Mouse (Mus musculus) liver, adult 2 months (tissue): ENCODE measurements around the gene BC052040. TPM values are rescaled to one million over a fixed set of nuclear protein-coding genes. Genes with fewer than 3 reads are reported as not detected.

ENCODE experiments used
- DNase-seq: peaks from one replicate; pipeline ENCODE4 v3.0.0-alpha.2; 2011; ENCODE audit warnings: low read depth, low spot score; ENCODE audit errors: extremely low read depth
- H3K27ac ChIP-seq: fragments of 200-500 bp; replicated peaks from 2 replicates; pipeline ENCODE4 v1.5.1; 2012; ENCODE audit warnings: low read depth, mild to moderate bottlenecking, control low read depth, inconsistent platforms, low read length; ENCODE audit not compliant: insufficient read depth
- H3K27me3 ChIP-seq: fragments of 200-500 bp; 2 replicates; pipeline ENCODE4 v1.6.1; 2012; ENCODE audit warnings: mild to moderate bottlenecking, moderate library complexity, low read length, inconsistent platforms; ENCODE audit not compliant: control insufficient read depth, insufficient read depth
- H3K36me3 ChIP-seq: fragments of 200-500 bp; 2 replicates; pipeline ENCODE4 v1.6.1; 2012; ENCODE audit warnings: low read length, inconsistent platforms; ENCODE audit not compliant: control insufficient read depth, insufficient read depth
- H3K4me1 ChIP-seq: fragments of 200-500 bp; 2 replicates; pipeline ENCODE4 v1.6.1; 2011; ENCODE audit warnings: low read length; ENCODE audit not compliant: control insufficient read depth, insufficient read depth
- H3K4me3 ChIP-seq: fragments of 200-500 bp; 2 replicates; pipeline ENCODE4 v1.5.1; 2011; ENCODE audit warnings: low read depth, mild to moderate bottlenecking, control low read depth, low read length, moderate library complexity; ENCODE audit not compliant: insufficient read depth
- H3K79me2 ChIP-seq: fragments of 200-500 bp; 2 replicates; pipeline ENCODE4 v1.6.1; 2012; ENCODE audit warnings: inconsistent platforms, mild to moderate bottlenecking, low read length, moderate library complexity; ENCODE audit not compliant: control insufficient read depth, insufficient read depth
- H3K9ac ChIP-seq: fragments of 200-500 bp; 2 replicates; pipeline ENCODE4 v1.6.1; 2012; ENCODE audit warnings: low read depth, mild to moderate bottlenecking, control low read depth, inconsistent platforms, low read length
- CTCF ChIP-seq: fragments of 200-500 bp; IDR thresholded peaks from 2 replicates; pipeline ENCODE4 v1.5.1; 2011; ENCODE audit warnings: low read depth, low read length, control low read depth
- POLR2A ChIP-seq: fragments of 200-500 bp; IDR thresholded peaks from 2 replicates; pipeline ENCODE4 v1.6.1; 2011; ENCODE audit warnings: low read length, control low read depth; ENCODE audit not compliant: insufficient read depth; ENCODE audit errors: extremely low read depth
- WGBS: fragments of 180-500 bp; shearing (Covaris S2); methylation state at CpG from one replicate; pipeline ENCODE4 v1.1.7; 2018; 5-methylcytosine and 5-hydroxymethylcytosine counted together
- polyA plus RNA-seq: library from polyadenylated mRNA; depleted of rRNA; stranded (reverse); fragments of >200 nt; gene quantifications from 2 replicates; pipeline ENCODE4 v1.2.3, GENCODE M21; 2012
- total RNA-seq: library from RNA; depleted of rRNA; stranded (reverse); fragments of >200 nt; gene quantifications from 2 replicates; pipeline ENCODE4 v1.2.3, GENCODE M21; 2014

The BC052040 gene
- total and polyA plus RNA-seq, 2 experiments = 1.6 to 2.5 TPM

- Histone ChIP-seq H3K79me2 (no peaks in the 10 kb centered on the region), H3K9ac (no peak overlapping the region), H3K4me3 (no peak overlapping the region), H3K36me3 (no peaks in the 10 kb centered on the region), H3K27me3 (no peaks in the 10 kb centered on the region), H3K27ac (no peak overlapping the region), H3K4me1 (no peaks in the 10 kb centered on the region)
- DNase-seq = no peak
- 86% methylated on average over 1 of the region's 1 CpGs for WGBS
- TF ChIP-seq CTCF (no peak), POLR2A (no peak)
These were observed 24.4 kb downstream of the BC052040 start for GRCm38 (mm10) chr2:115605829-115606336.

- Histone ChIP-seq H3K4me1 (no peaks in the 10 kb centered on the region), H3K27me3 (no peaks in the 10 kb centered on the region), H3K79me2 (no peaks in the 10 kb centered on the region), H3K4me3 (no peak overlapping the region), H3K27ac (no peak overlapping the region), H3K36me3 (no peaks in the 10 kb centered on the region), H3K9ac (no peak overlapping the region)
- DNase-seq = no peak
- WGBS = 98% methylated on average over 3 of the region's 3 CpGs
- TF ChIP-seq POLR2A (no peak), CTCF (no peak)
These were observed 27.5 kb downstream of the BC052040 start for GRCm38 (mm10) chr2:115609020-115609419.

GRCm38 (mm10) chr2:115610092-115610491 lies 28.6 kb downstream of the BC052040 start:
- H3K27ac ChIP-seq = no peak overlapping the region
- no peaks in the 10 kb centered on the region for H3K4me1 ChIP-seq
- H3K4me3 ChIP-seq = no peak overlapping the region
- DNase-seq = no peak
- H3K79me2 ChIP-seq = no peaks in the 10 kb centered on the region
- no peaks in the 10 kb centered on the region for H3K36me3 ChIP-seq
- no peak overlapping the region for H3K9ac ChIP-seq
- no peak for TF ChIP-seq CTCF
- TF ChIP-seq POLR2A = no peak
- 76% methylated on average over 2 of the region's 2 CpGs for WGBS
- no peaks in the 10 kb centered on the region for H3K27me3 ChIP-seq

GRCm38 (mm10) chr2:115610503-115610902 lies 29.0 kb downstream of the BC052040 start:
- Histone ChIP-seq H3K27ac (no peak overlapping the region), H3K4me3 (no peak overlapping the region), H3K36me3 (no peaks in the 10 kb centered on the region), H3K27me3 (no peaks in the 10 kb centered on the region), H3K9ac (no peak overlapping the region), H3K4me1 (no peaks in the 10 kb centered on the region), H3K79me2 (no peaks in the 10 kb centered on the region)
- TF ChIP-seq CTCF = no peak
- TF ChIP-seq POLR2A = no peak
- WGBS = 95% methylated on average over 6 of the region's 6 CpGs
- DNase-seq = no peak

- Histone ChIP-seq H3K27ac (no peak overlapping the region), H3K4me1 (no peaks in the 10 kb centered on the region), H3K36me3 (no peaks in the 10 kb centered on the region), H3K27me3 (no peaks in the 10 kb centered on the region), H3K9ac (no peak overlapping the region), H3K4me3 (no peak overlapping the region), H3K79me2 (no peaks in the 10 kb centered on the region)
- 98% methylated on average over 3 of the region's 3 CpGs for WGBS
- DNase-seq = no peak
- TF ChIP-seq POLR2A = no peak
- TF ChIP-seq CTCF = no peak
These were observed 32.5 kb downstream of the BC052040 start for GRCm38 (mm10) chr2:115613830-115614520.

- TF ChIP-seq CTCF (no peak), POLR2A (no peak)
- WGBS = 88% methylated on average over 4 of the region's 4 CpGs
- H3K27ac ChIP-seq = no peak overlapping the region
- no peak overlapping the region for H3K4me3 ChIP-seq
- no peaks in the 10 kb centered on the region; the same call in 1 of the 2 replicates for H3K79me2 ChIP-seq
- H3K27me3 ChIP-seq = no peaks in the 10 kb centered on the region
- H3K36me3 ChIP-seq = no peaks in the 10 kb centered on the region
- DNase-seq = no peak
- no peak overlapping the region for H3K9ac ChIP-seq
- H3K4me1 ChIP-seq = no peaks in the 10 kb centered on the region
These were observed 47.0 kb downstream of the BC052040 start for GRCm38 (mm10) chr2:115628471-115628870.
